Mouse (Mus musculus) spleen, embryonic (tissue): ENCODE results near the gene Xkr8.
"Not testable (repeated sequence)": the region's sequence is repeated elsewhere in the genome, so short reads cannot be mapped to it uniquely, and the experiment has no call there.

Experiments
- CTCF ChIA-PET: fragments of 350-600 bp; sonication (Branson Sonifier 250); formaldehyde crosslinking; loops from one replicate; lab custom pipeline; 2022; lab: Charles Lee

Xkr8 gene

GRCm38 (mm10) chr4:132741491-132741890 lies 9.1 kb upstream of the Xkr8 start:
- CTCF ChIA-PET, result interaction anchor here (0.7 kb wide), 1 partner anchor 82 kb away, joined by 4 read pairs; no protein-coding TSS in a partner anchor

- CTCF ChIA-PET, result not testable (repeated sequence)
These were observed 4.8 kb upstream of the Xkr8 start for GRCm38 (mm10) chr4:132737154-132737553.

GRCm38 (mm10) chr4:132735894-132736293 lies 3.5 kb upstream of the Xkr8 start:
- CTCF ChIA-PET, result interaction anchor here (0.6 to 1.3 kb wide), 2 partner anchors 26 to 87 kb away, joined by 3 to 6 read pairs; no protein-coding TSS in a partner anchor

- CTCF ChIA-PET, result no interaction called here
These were observed 3.0 kb upstream of the Xkr8 start for GRCm38 (mm10) chr4:132735389-132735788.

GRCm38 (mm10) chr4:132734766-132735165 lies 2.4 kb upstream of the Xkr8 start:
- CTCF ChIA-PET, result no interaction called here

- CTCF ChIA-PET, result no interaction called here
These were observed 875 bp upstream of the Xkr8 start for GRCm38 (mm10) chr4:132733071-132733770.

- CTCF ChIA-PET, result no interaction called here
These were observed 730 bp downstream of the Xkr8 start for GRCm38 (mm10) chr4:132731616-132732015.

- CTCF ChIA-PET, result no interaction called here
These were observed 4.1 kb downstream of the Xkr8 start for GRCm38 (mm10) chr4:132728233-132728632.

- CTCF ChIA-PET, result interaction anchor here (0.6 kb wide), 1 partner anchor 105 kb away, joined by 3 read pairs; no protein-coding TSS in a partner anchor
These were observed 14.1 kb downstream of the Xkr8 start for GRCm38 (mm10) chr4:132718251-132718650.

- CTCF ChIA-PET, result no interaction called here
These were observed 19.2 kb downstream of the Xkr8 start for GRCm38 (mm10) chr4:132713181-132713580.

- CTCF ChIA-PET, result no interaction called here
These were observed 25.5 kb downstream of the Xkr8 start for GRCm38 (mm10) chr4:132706885-132707284.

- CTCF ChIA-PET, result no interaction called here
These were observed 30.3 kb downstream of the Xkr8 start for GRCm38 (mm10) chr4:132702076-132702475.

- CTCF ChIA-PET, result no interaction called here
These were observed 39.0 kb downstream of the Xkr8 start for GRCm38 (mm10) chr4:132693366-132693765.

GRCm38 (mm10) chr4:132689634-132690033 lies 42.7 kb downstream of the Xkr8 start:
- CTCF ChIA-PET, result no interaction called here

GRCm38 (mm10) chr4:132676771-132677539 lies 55.4 kb downstream of the Xkr8 start:
- CTCF ChIA-PET, result no interaction called here
